Mouse (Mus musculus): ENCODE measurements around the gene Plekhj1. TPM values are rescaled to one million over a fixed set of nuclear protein-coding genes. Genes with fewer than 3 reads are reported as not detected.

Gene Plekhj1
- total RNA-seq, 2 experiments from 2014 or later = 27.4 to 29.7 TPM

GRCm38 (mm10) chr10:80757717-80758116 lies 40.7 kb downstream of the Plekhj1 start:
- DNase-seq (ENCODE audit: low spot score) = peak; percentile 81
- intact Hi-C loops (cut with DNase I) = loop anchor here (2.0 kb wide), 1 partner anchor 17 kb away; no protein-coding TSS in a partner anchor

- no peak for DNase-seq (ENCODE audit: low spot score)
- intact Hi-C loops (cut with DNase I) = loop anchor here (2.0 kb wide), 1 partner anchor 18 kb away; no protein-coding TSS in a partner anchor
Observed at GRCm38 (mm10) chr10:80756967-80757366, 41.5 kb downstream of the Plekhj1 start.

GRCm38 (mm10) chr10:80756509-80756908 lies 41.9 kb downstream of the Plekhj1 start:
- no peak for DNase-seq (ENCODE audit: low spot score)
- intact Hi-C loops (cut with DNase I) = loop anchor here (2.0 kb wide), 1 partner anchor 18 kb away; no protein-coding TSS in a partner anchor

- intact Hi-C loops (cut with DNase I) = loop anchor here (2.0 kb wide), 1 partner anchor 19 kb away; no protein-coding TSS in a partner anchor
- DNase-seq (ENCODE audit: low spot score) = no peak
Observed at GRCm38 (mm10) chr10:80756099-80756498, 42.3 kb downstream of the Plekhj1 start.

GRCm38 (mm10) chr10:80755291-80756015 lies 43.0 kb downstream of the Plekhj1 start:
- intact Hi-C loops (cut with DNase I) = loop anchor here (2.0 kb wide), 1 partner anchor 19 kb away; no protein-coding TSS in a partner anchor
- DNase-seq (ENCODE audit: low spot score) = no peak

GRCm38 (mm10) chr10:80754594-80755290 lies 43.7 kb downstream of the Plekhj1 start, which contains the start of gene Dot1l:
Gene Dot1l (plus strand): TSS chr10:80755206.
- DNase-seq (ENCODE audit: low spot score) = peak; percentile 97
- intact Hi-C loops (cut with DNase I) = no loop called here

- peak; percentile 61 for DNase-seq (ENCODE audit: low spot score)
- intact Hi-C loops (cut with DNase I) = no loop called here
Observed at GRCm38 (mm10) chr10:80752079-80752625, 46.3 kb downstream of the Plekhj1 start.

- intact Hi-C loops (cut with DNase I) = loop anchor here (1.0 kb wide), 1 partner anchor 23 kb away; no protein-coding TSS in a partner anchor
Observed at GRCm38 (mm10) chr10:80751188-80751832, 47.1 kb downstream of the Plekhj1 start.

GRCm38 (mm10) chr10:80748609-80749008 lies 49.8 kb downstream of the Plekhj1 start:
- DNase-seq (ENCODE audit: low spot score) = no peak
- intact Hi-C loops (cut with DNase I) = loop anchor here (1.0 to 5.0 kb wide), 3 partner anchors 59 to 249 kb away; partner anchors contain the start of gene Amh

More at GRCm38 (mm10) chr10:80751188-80751832, 47.1 kb downstream of the Plekhj1 start:
- DNase-seq (ENCODE audit: low spot score) = peak; percentile 69

GRCm38 (mm10) chr10:80747410-80747809 lies 51.0 kb downstream of the Plekhj1 start:
- intact Hi-C loops (cut with DNase I) = loop anchor here (1.0 to 5.0 kb wide), 4 partner anchors 27 to 250 kb away; partner anchors contain the start of gene Amh

More at GRCm38 (mm10) chr10:80747410-80747809, 51.0 kb downstream of the Plekhj1 start:
- DNase-seq (ENCODE audit: low spot score) = peak; percentile 46

Small RNA genes within 50 kb of the gene (microRNA-seq; reads per million reads assigned to microRNA genes)
- 2.8 reads per million, percentile 3 among the genes with 10 or more reads in this experiment for gene Mir1982

Other genes with a start within 250 kb of the Plekhj1 start
- gene Rexo1, start 237.1 kb downstream of the Plekhj1 start, total RNA-seq (2021) = 10 to 100 TPM; 11.1 to 12.2 TPM
- gene Klf16, start 221.3 kb downstream of the Plekhj1 start, total RNA-seq (2021) = 1 to 10 TPM; 3.0 to 4.5 TPM
- gene Abhd17a, start 208.3 kb downstream of the Plekhj1 start, total RNA-seq (2021) = 10 to 100 TPM; 50.1 to 51.1 TPM
- gene Scamp4, start 195.8 kb downstream of the Plekhj1 start, total RNA-seq (2021) = 10 to 100 TPM; 21.0 to 21.7 TPM
- gene Adat3, start 195.7 kb downstream of the Plekhj1 start, total RNA-seq (2021) = 1 to 10 TPM in 1 of 2 experiments, under 1 TPM in 1; 0.84 to 1.2 TPM
- gene Gm49322, start 192.6 kb downstream of the Plekhj1 start, total RNA-seq (2021) = under 1 TPM; 0.52 to 0.59 TPM
- gene Csnk1g2, start 175.8 kb downstream of the Plekhj1 start, total RNA-seq (2021) = 100 to 1,000 TPM; 116 TPM
- gene Btbd2, start 141.6 kb downstream of the Plekhj1 start, total RNA-seq (2021) = 10 to 100 TPM; 41.5 to 45.8 TPM
- gene Mknk2, start 120.5 kb downstream of the Plekhj1 start, total RNA-seq (2021) = 100 to 1,000 TPM; 158 to 181 TPM
- 1 to 10 TPM; 8.2 to 8.9 TPM for gene Mob3a, start 96.6 kb downstream of the Plekhj1 start, total RNA-seq (2021)
- 1 to 10 TPM; 2.6 to 3.4 TPM for gene Izumo4, start 96.4 kb downstream of the Plekhj1 start, total RNA-seq (2021)
- 10 to 100 TPM; 39.8 to 44.2 TPM for gene Ap3d1, start 56.4 kb downstream of the Plekhj1 start, total RNA-seq (2021)
- 10 to 100 TPM; 31.2 to 31.4 TPM for gene Dot1l, start 43.4 kb downstream of the Plekhj1 start, total RNA-seq (2021)
- gene Sf3a2, start 428 bp downstream of the Plekhj1 start, total RNA-seq (2021) = 10 to 100 TPM; 29.6 to 29.9 TPM
- under 1 TPM; 0.39 TPM for gene Amh, start 6.6 kb upstream of the Plekhj1 start, total RNA-seq (2021)
- gene Jsrp1, start 14.9 kb upstream of the Plekhj1 start, total RNA-seq (2021) = under 1 TPM; 0.48 to 0.81 TPM
- gene Oaz1, start 28.0 kb upstream of the Plekhj1 start, total RNA-seq (2021) = 100 to 1,000 TPM; 883 to 894 TPM
- 10 to 100 TPM in 1 of 2 experiments, 1 to 10 TPM in 1; 6.3 to 10.6 TPM for gene Lingo3, start 45.4 kb upstream of the Plekhj1 start, total RNA-seq (2021)
- 10 to 100 TPM; 20.9 to 31.6 TPM for gene Lsm7, start 56.6 kb upstream of the Plekhj1 start, total RNA-seq (2021)
- 10 to 100 TPM; 22.4 to 23.6 TPM for gene Sppl2b, start 56.6 kb upstream of the Plekhj1 start, total RNA-seq (2021)
- not detected for gene Tmprss9, start 73.2 kb upstream of the Plekhj1 start, total RNA-seq (2021)
- 100 to 1,000 TPM; 143 to 148 TPM for gene Timm13, start 102.3 kb upstream of the Plekhj1 start, total RNA-seq (2021)
- gene Lmnb2, start 119.6 kb upstream of the Plekhj1 start, total RNA-seq (2021) = 1 to 10 TPM; 4.6 to 5.6 TPM
- 10 to 100 TPM in 1 of 2 experiments, 1 to 10 TPM in 1; 8.2 to 14.1 TPM for gene Gadd45b, start 131.4 kb upstream of the Plekhj1 start, total RNA-seq (2021)
- gene Gng7, start 216.3 kb upstream of the Plekhj1 start, total RNA-seq (2021) = under 1 TPM; 0.13 to 0.34 TPM
- not detected for gene Diras1, start 227.0 kb upstream of the Plekhj1 start, total RNA-seq (2021)
- 10 to 100 TPM; 14.0 to 14.3 TPM for gene Slc39a3, start 238.8 kb upstream of the Plekhj1 start, total RNA-seq (2021)